Mouse (Mus musculus): ENCODE data around the gene Frmpd4.

DNA sequence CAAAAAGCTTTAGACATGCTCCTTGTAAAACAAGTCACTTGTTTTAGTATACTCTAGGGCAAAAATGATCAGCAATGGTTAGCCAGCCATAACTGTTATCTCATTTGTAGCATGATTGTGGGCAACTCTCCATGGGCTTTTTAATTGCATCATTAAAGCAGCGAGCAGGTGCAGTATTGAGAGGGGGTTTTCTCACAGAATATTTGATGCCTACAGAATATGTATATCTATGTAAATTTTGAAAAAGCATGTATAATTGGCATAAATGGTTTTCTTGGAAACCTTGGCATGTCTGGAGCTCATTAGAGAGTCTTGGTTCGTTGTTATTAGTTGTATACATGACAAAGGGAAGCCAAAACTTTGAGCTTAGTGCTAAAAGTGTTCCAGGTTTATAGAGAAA, 1143.1 kb downstream of the Frmpd4 start:
- no peak for TF ChIP-seq CTCF (IDR thresholded peaks at IDR 0.05; ENCODE audit: insufficient read depth, low read length)
- TF ChIP-seq POLR2A (IDR thresholded peaks at IDR 0.05; ENCODE audit: borderline replicate concordance, extremely low read depth, low read depth, low read length), result no peak

Data from lung, adult 2 months (tissue).